Mouse (Mus musculus) kidney, embryonic 14.5 days (tissue): ENCODE results near the gene Ercc8. TPM values are rescaled to one million over a fixed set of nuclear protein-coding genes. Genes with fewer than 3 reads are reported as not detected.
A peak's percentile ranks its signal among the peaks of the same experiment; 100 is the strongest.

Source experiments
- ATAC-seq: fragments of 200-750 bp; cut with Nextera tagmentation; 2 replicates; pipeline ENCODE4 v1.8.0; 2017; ENCODE audit warnings: moderate number of reproducible peaks, mild to moderate bottlenecking, moderate TSS enrichment, moderate library complexity; ENCODE audit not compliant: low FRiP score, low TSS enrichment
- H3K27ac ChIP-seq: fragments of 300-500 bp; sonication (generic); 2 replicates; pipeline ENCODE4 v1.5.1; 2014; ENCODE audit warnings: low read depth, mild to moderate bottlenecking, low read length, moderate library complexity, mixed read lengths
- H3K27me3 ChIP-seq: fragments of 300-500 bp; sonication (generic); 2 replicates; pipeline ENCODE4 v1.6.1; 2014; ENCODE audit warnings: mild to moderate bottlenecking, low read length; ENCODE audit not compliant: control insufficient read depth, insufficient read depth
- H3K36me3 ChIP-seq: fragments of 300-500 bp; sonication (generic); 2 replicates; pipeline ENCODE4 v1.6.1; 2014; ENCODE audit warnings: low read length, mixed read lengths; ENCODE audit not compliant: control insufficient read depth, insufficient read depth
- H3K4me1 ChIP-seq: fragments of 300-500 bp; sonication (generic); 2 replicates; pipeline ENCODE4 v1.6.1; 2014; ENCODE audit warnings: low read length, mixed read lengths; ENCODE audit not compliant: control insufficient read depth, insufficient read depth
- H3K4me2 ChIP-seq: fragments of 300-500 bp; sonication (generic); replicated peaks from 2 replicates; pipeline ENCODE4 v1.6.1; 2014; ENCODE audit warnings: low read depth, mild to moderate bottlenecking, low read length
- H3K4me3 ChIP-seq: fragments of 300-500 bp; sonication (generic); 2 replicates; pipeline ENCODE4 v1.5.1; 2014; ENCODE audit warnings: mild to moderate bottlenecking, low read length
- H3K9ac ChIP-seq: fragments of 300-500 bp; sonication (generic); 2 replicates; pipeline ENCODE4 v1.6.1; 2014; ENCODE audit warnings: low read depth, mild to moderate bottlenecking, low read length, moderate library complexity
- H3K9me3 ChIP-seq: fragments of 300-500 bp; sonication (generic); 2 replicates; pipeline ENCODE4 v1.6.1; 2016; ENCODE audit warnings: low read length; ENCODE audit not compliant: control insufficient read depth
- WGBS: fragments of 180-500 bp; shearing (Covaris S2); extraction: QIAGEN DNeasy Blood & Tissue Kit; methylation state at CpG from one replicate; pipeline ENCODE4 v1.1.7; 2014; 5-methylcytosine and 5-hydroxymethylcytosine counted together
- polyA plus RNA-seq: library from polyadenylated mRNA; unstranded; fragments of >200 nt; fragmentation: Nextera tagmentation; extraction: Ambion mirVana; gene quantifications from 2 replicates; pipeline ENCODE4 v1.2.1, GENCODE M21; 2014

The Ercc8 gene
- polyA plus RNA-seq, 1 experiment from 2014 or later, result 20.4 TPM

DNA sequence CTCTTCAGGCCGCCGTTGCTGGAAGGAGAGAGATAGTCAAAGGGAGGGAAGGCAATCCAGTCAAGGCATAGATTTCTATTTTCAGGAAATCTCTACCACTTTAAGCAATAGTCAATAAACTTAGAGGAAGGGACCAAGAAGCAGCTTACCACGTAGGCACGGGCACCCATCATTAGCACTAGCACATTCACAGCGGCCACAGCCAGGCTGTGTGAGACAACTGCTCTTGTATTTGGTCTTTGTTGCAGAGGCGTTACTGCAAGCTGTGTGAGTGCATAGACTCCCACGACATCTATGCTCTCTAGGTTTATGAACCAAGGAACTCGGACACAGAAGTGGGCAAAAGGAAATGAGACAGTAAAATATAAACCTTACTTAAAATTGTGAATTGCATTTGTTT, 14.4 kb upstream of the Ercc8 start:
- WGBS, result 80% methylated on average over 8 of the region's 8 CpGs
- no peaks in the 10 kb centered on the region for H3K36me3 ChIP-seq
- no peak overlapping the region for H3K4me2 ChIP-seq
- no peaks in the 10 kb centered on the region for H3K9me3 ChIP-seq
- H3K4me3 ChIP-seq, result no peak overlapping the region
- ATAC-seq, result no peak
- H3K27me3 ChIP-seq, result no peaks in the 10 kb centered on the region
- no peaks in the 10 kb centered on the region for H3K4me1 ChIP-seq
- H3K9ac ChIP-seq, result no peak overlapping the region
- no peak overlapping the region for H3K27ac ChIP-seq

DNA sequence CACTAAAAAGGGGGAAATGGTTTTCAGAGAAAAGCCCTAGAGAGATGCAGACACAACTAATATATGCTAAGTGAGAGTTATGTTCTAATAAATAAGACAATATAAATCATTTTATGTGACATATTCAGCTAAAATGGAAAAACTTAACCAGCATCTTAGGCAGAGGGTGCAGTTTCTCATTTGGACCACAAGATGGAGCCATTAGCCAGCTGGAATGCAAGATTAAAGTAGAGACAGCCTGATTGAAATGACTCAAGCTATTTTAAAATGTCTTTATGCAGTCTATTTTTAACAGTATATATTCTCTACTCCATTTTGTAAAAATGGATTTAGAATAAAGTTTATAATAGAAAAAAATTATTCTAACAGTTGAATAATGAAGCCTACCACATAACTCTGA, 6.7 kb upstream of the Ercc8 start:
- Histone ChIP-seq H3K4me2 (no peak overlapping the region), H3K4me3 (no peak overlapping the region), H3K36me3 (no peaks in the 10 kb centered on the region), H3K9me3 (no peaks in the 10 kb centered on the region), H3K4me1 (no peaks in the 10 kb centered on the region), H3K9ac (no peak overlapping the region), H3K27ac (no peak overlapping the region), H3K27me3 (no peaks in the 10 kb centered on the region)
- ATAC-seq, result no peak

DNA sequence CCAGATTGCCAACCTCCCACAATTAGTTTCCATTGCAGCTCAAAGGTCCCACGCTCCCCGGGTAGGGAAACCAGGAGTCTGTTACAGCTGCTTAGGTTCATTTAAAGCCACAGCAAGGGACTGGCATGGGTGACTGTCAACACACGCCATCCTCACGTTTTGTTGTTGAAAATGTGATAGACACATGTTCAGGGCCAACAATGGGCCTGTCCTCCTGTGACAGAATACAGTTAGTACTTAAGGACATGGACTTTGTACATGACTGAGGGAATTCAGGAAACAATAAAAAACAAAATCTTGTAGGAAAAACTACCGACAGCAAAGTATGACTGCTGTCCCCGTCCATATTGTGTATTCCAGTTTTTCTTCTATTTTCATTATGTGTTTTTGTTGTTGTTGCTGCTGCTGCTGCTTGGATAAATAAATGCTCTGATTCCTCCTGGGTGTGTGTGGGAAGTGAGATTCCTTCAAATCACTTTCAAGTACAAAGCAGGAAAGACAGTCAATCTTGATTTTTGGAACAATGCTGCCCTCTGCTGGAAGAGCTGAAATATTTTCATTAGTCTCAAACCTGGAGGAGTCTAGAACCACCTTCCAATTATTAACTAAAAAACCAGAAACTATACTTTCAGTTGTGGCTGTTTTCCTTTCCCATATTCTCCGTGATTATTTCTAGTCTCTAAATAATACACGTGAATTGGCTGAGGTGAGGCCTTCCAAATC, 5.7 kb upstream of the Ercc8 start:
- Histone ChIP-seq H3K4me1 (peaks cover 6% of the 10 kb centered on the region; the same call in 1 of the 2 replicates), H3K36me3 (no peaks in the 10 kb centered on the region), H3K9ac (no peak overlapping the region), H3K4me2 (no peak overlapping the region), H3K9me3 (no peaks in the 10 kb centered on the region), H3K4me3 (no peak overlapping the region), H3K27me3 (no peaks in the 10 kb centered on the region), H3K27ac (no peak overlapping the region)
- peak; percentile 33; the same call in 1 of the 2 replicates for ATAC-seq
- 65% methylated on average over 8 of the region's 8 CpGs for WGBS

DNA sequence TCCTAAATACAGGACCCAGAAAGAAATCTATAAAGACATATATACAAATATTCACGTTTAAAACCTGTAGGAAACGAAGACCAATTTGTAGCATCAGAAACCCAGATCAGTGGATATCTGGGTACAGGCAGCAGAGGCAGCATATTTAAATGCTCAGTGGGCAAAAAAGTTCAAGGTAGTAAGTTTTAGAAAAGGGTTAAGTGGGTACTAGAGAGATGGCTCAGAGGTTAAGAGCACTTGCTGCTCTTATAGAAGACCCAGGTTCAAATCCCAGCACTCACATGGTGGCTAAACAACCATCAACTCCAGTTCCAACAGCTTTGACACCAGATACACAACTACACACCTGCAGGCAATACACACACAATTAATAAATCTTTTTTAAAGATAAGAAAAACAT, 1.4 kb upstream of the Ercc8 start:
- no peak for ATAC-seq
- Histone ChIP-seq H3K36me3 (peaks cover 8% of the 10 kb centered on the region; the same call in 1 of the 2 replicates), H3K4me3 (peak overlapping the region; percentile 93; the same call in 1 of the 2 replicates), H3K27ac (no peak overlapping the region), H3K4me2 (peak overlapping the region; percentile 65; the same call in 1 of the 2 replicates), H3K4me1 (peaks cover 12% of the 10 kb centered on the region; the same call in 1 of the 2 replicates), H3K9ac (no peak overlapping the region), H3K9me3 (no peaks in the 10 kb centered on the region), H3K27me3 (no peaks in the 10 kb centered on the region)
- WGBS, result 84% methylated on average over 2 of the region's 2 CpGs

DNA sequence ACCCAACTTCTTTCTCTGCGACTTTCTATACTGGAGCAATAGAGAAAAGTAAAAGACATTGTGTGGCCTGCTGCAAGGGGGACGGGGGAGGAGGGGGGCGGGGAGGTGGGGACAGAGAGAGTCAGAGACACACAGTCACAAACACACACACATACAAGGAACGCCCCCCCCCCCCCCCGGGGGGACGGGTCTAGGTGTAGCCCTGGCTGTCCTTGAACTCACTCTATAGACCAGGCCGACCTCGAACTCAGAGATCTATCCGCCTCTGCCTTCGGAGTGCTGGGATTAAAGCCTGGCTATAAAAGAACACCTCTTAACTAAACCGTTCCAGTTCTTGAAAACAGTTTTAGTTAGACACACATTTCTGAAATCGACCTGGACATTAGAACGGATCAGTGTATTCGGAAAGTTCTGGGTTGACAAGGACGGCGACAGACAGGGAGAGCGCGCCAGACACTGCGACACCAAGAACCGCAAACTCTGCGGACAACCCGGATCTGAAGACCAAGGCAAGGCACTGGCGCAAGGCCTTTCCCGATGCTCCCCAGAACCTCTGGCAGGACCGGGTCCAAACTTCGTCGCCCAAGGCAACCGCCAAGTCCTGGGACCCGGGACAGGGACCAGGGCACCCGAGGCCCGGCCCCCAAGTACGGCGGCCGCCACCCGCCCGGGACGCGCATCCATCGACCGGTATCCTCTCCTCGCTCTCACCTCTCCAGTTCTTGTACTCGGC, 633 bp upstream of the Ercc8 start:
- H3K27ac ChIP-seq, result no peak overlapping the region
- peaks cover 10% of the 10 kb centered on the region; the same call in 1 of the 2 replicates for H3K36me3 ChIP-seq
- peaks cover 12% of the 10 kb centered on the region; the same call in 1 of the 2 replicates for H3K4me1 ChIP-seq
- no peaks in the 10 kb centered on the region for H3K27me3 ChIP-seq
- peak overlapping the region; percentile 68 for H3K9ac ChIP-seq
- peak overlapping the region; percentile 65 for H3K4me2 ChIP-seq
- WGBS, result 2% methylated on average over 40 of the region's 42 CpGs
- H3K9me3 ChIP-seq, result no peaks in the 10 kb centered on the region
- peak; percentile 4; the same call in 1 of the 2 replicates for ATAC-seq
- H3K4me3 ChIP-seq, result peak overlapping the region; percentile 93

DNA sequence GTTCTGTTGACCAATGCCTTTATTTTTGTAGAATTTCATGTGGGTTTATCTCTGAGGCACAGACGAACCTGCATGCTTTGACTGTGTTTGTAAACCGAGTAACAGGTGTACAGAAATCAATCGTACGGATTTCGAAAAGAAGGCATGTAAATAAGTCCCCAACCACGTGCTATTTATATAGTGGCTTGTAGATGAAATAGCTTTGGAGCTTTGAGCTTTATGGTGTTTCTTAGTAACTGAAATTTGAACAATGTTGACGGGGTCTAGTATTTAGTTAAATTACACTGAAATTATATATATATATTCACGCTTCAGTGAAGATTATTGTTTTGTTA, 677 bp downstream of the Ercc8 start:
- H3K4me3 ChIP-seq, result peak overlapping the region; percentile 93
- peak overlapping the region; percentile 79 for H3K4me2 ChIP-seq
- ATAC-seq, result no peak
- H3K9me3 ChIP-seq, result no peaks in the 10 kb centered on the region
- peaks cover 12% of the 10 kb centered on the region; the same call in 1 of the 2 replicates for H3K4me1 ChIP-seq
- WGBS, result 10% methylated on average over 8 of the region's 8 CpGs
- peak overlapping the region; percentile 74 for H3K9ac ChIP-seq
- no peak overlapping the region for H3K27ac ChIP-seq
- H3K27me3 ChIP-seq, result no peaks in the 10 kb centered on the region
- H3K36me3 ChIP-seq, result peaks cover 12% of the 10 kb centered on the region; the same call in 1 of the 2 replicates

DNA sequence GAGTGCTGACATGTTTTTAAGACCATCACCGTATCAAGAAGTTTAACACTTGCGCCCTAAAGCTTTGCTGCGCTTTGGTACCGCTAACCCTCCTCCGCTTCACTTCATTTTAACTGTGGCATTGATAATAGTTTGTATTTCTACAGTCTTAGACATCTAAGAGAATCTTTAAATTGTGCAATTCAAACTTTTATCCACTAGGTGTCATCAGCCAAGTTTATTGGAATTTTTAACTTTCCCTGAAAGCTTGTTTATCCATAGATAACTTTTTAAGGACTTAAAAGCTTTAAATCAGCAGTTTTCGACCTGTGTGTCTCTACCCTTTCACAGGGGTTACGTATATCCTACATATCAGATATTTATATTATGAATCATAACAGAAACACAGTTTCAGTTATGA, 1.4 kb downstream of the Ercc8 start:
- Histone ChIP-seq H3K27me3 (no peaks in the 10 kb centered on the region), H3K27ac (no peak overlapping the region), H3K9me3 (no peaks in the 10 kb centered on the region), H3K4me1 (peaks cover 12% of the 10 kb centered on the region; the same call in 1 of the 2 replicates), H3K4me2 (peak overlapping the region; percentile 79; the same call in 1 of the 2 replicates), H3K4me3 (no peak overlapping the region; the same call in 1 of the 2 replicates), H3K9ac (peak overlapping the region; percentile 12; the same call in 1 of the 2 replicates), H3K36me3 (peaks cover 12% of the 10 kb centered on the region; the same call in 1 of the 2 replicates)
- WGBS, result 68% methylated on average over 7 of the region's 7 CpGs
- ATAC-seq, result no peak

DNA sequence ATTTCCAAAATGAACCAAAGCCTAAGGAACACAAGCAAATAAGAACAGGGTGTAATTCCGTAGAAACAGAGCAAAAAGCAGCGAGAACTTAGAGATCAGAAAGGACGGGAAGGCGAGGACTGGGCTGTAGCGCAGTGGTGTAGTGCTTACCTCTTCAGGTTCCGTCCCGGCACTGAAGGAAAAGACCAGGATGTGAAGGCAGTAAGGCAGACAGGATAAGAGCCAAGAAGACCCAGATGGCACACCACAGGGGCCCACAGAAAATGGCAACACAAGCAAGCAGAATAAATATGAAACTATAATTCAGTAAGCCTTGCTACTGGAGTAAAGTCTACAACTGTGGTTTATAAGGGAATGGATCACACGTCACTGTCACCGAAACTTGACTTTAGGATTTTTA, 5.4 kb downstream of the Ercc8 start:
- ATAC-seq, result no peak
- WGBS, result 96% methylated on average over 9 of the region's 9 CpGs
- Histone ChIP-seq H3K9ac (no peak overlapping the region), H3K27ac (no peak overlapping the region), H3K27me3 (no peaks in the 10 kb centered on the region), H3K36me3 (peaks cover 12% of the 10 kb centered on the region; the same call in 1 of the 2 replicates), H3K4me2 (no peak overlapping the region), H3K9me3 (no peaks in the 10 kb centered on the region), H3K4me1 (peaks cover 6% of the 10 kb centered on the region; the same call in 1 of the 2 replicates), H3K4me3 (no peak overlapping the region)

DNA sequence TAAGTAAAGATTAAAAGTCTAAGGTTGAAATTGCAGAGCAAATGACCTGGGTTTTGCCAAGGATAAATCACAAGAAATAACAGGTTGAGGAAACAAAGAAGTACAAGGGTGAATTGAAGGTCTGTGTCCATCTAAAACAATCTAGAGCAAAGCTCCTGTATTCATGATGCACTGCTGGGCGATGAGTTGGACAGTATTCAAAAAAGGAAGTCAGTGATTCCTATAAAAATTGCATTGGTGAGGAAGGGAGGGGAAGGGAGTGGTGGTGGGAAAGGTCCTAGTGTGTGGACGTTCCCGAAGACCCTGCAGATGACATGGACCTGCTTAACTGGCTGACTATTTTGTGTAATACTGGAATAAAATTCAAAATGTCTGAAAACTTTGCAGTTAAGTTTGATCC, 6.1 kb downstream of the Ercc8 start:
- no peak for ATAC-seq
- 87% methylated on average over 3 of the region's 3 CpGs for WGBS
- H3K27ac ChIP-seq, result no peak overlapping the region
- H3K9ac ChIP-seq, result no peak overlapping the region
- peaks cover 3% of the 10 kb centered on the region; the same call in 1 of the 2 replicates for H3K4me1 ChIP-seq
- no peaks in the 10 kb centered on the region for H3K9me3 ChIP-seq
- peaks cover 16% of the 10 kb centered on the region; the same call in 1 of the 2 replicates for H3K36me3 ChIP-seq
- no peak overlapping the region for H3K4me3 ChIP-seq
- no peaks in the 10 kb centered on the region for H3K27me3 ChIP-seq
- H3K4me2 ChIP-seq, result no peak overlapping the region
